Mouse (Mus musculus) midbrain, postnatal 0 days (tissue): ENCODE measurements around the gene 4930402H24Rik. TPM values are rescaled to one million over a fixed set of nuclear protein-coding genes. Genes with fewer than 3 reads are reported as not detected.

Source experiments
- ATAC-seq: fragments of 200-750 bp; cut with Nextera tagmentation; 2 replicates; pipeline ENCODE4 v1.8.0; 2017; ENCODE audit warnings: moderate number of reproducible peaks, mild to moderate bottlenecking, moderate TSS enrichment, moderate library complexity; ENCODE audit not compliant: low FRiP score
- DNase-seq: peaks from one replicate; pipeline ENCODE4 v3.0.0-alpha.2; 2015; ENCODE audit warnings: low spot score
- H3K27ac ChIP-seq: fragments of 300-500 bp; sonication (generic); 2 replicates; pipeline ENCODE4 v1.5.1; 2014; ENCODE audit warnings: low read depth, mild to moderate bottlenecking, low read length, mixed read lengths
- H3K27me3 ChIP-seq: fragments of 300-500 bp; sonication (generic); 2 replicates; pipeline ENCODE4 v1.6.1; 2014; ENCODE audit warnings: low read length, control low read depth, mixed read lengths; ENCODE audit not compliant: insufficient read depth
- H3K36me3 ChIP-seq: fragments of 300-500 bp; sonication (generic); 2 replicates; pipeline ENCODE4 v1.6.1; 2014; ENCODE audit warnings: low read length, control low read depth, mixed read lengths; ENCODE audit not compliant: insufficient read depth
- H3K4me1 ChIP-seq: fragments of 300-500 bp; sonication (generic); 2 replicates; pipeline ENCODE4 v1.6.1; 2014; ENCODE audit warnings: mild to moderate bottlenecking, control low read depth, antibody characterized with exemption, low read length, mixed read lengths; ENCODE audit not compliant: insufficient read depth
- H3K4me2 ChIP-seq: fragments of 300-500 bp; sonication (generic); 2 replicates; pipeline ENCODE4 v1.6.1; 2014; ENCODE audit warnings: low read depth, mild to moderate bottlenecking, low read length, mixed read lengths; ENCODE audit not compliant: poor library complexity, severe bottlenecking
- H3K4me3 ChIP-seq: fragments of 300-500 bp; sonication (generic); 2 replicates; pipeline ENCODE4 v1.5.1; 2014; ENCODE audit warnings: low read depth, mild to moderate bottlenecking, low read length, moderate library complexity
- H3K9ac ChIP-seq: fragments of 300-500 bp; sonication (generic); replicated peaks from 2 replicates; pipeline ENCODE4 v1.6.1; 2014; ENCODE audit warnings: mild to moderate bottlenecking, low read length, moderate library complexity, mixed read lengths; ENCODE audit not compliant: poor library complexity, severe bottlenecking
- H3K9me3 ChIP-seq: fragments of 300-500 bp; sonication (generic); 2 replicates; pipeline ENCODE4 v1.6.1; 2016; ENCODE audit warnings: low read length, control low read depth
- CTCF ChIP-seq: IDR thresholded peaks from 2 replicates; pipeline ENCODE4 v1.5.1; 2016; ENCODE audit warnings: antibody characterized with exemption, mild to moderate bottlenecking
- WGBS: fragments of 180-500 bp; shearing (Covaris S2); extraction: QIAGEN DNeasy Blood & Tissue Kit; methylation state at CpG from one replicate; pipeline ENCODE4 v1.1.7; 2014; 5-methylcytosine and 5-hydroxymethylcytosine counted together
- polyA plus RNA-seq: library from polyadenylated mRNA; unstranded; fragments of >200 nt; fragmentation: Nextera tagmentation; extraction: Ambion mirVana; gene quantifications from 2 replicates; pipeline ENCODE4 v1.2.1, GENCODE M21; 2015
- total RNA-seq: library from RNA; depleted of rRNA; stranded (reverse); fragments of >200 nt; gene quantifications from 2 replicates; pipeline ENCODE4 v1.2.3, GENCODE M21; 2014

4930402H24Rik gene
- total and polyA plus RNA-seq, 2 experiments from 2014 or later = 58.1 to 200 TPM

- no peak overlapping the region for H3K4me2 ChIP-seq
- H3K9me3 ChIP-seq = no peaks in the 10 kb centered on the region
- 83% methylated on average over 1 of the region's 1 CpGs for WGBS
- no peak overlapping the region for H3K27ac ChIP-seq
- H3K36me3 ChIP-seq = peaks cover 69% of the 10 kb centered on the region
- TF ChIP-seq CTCF = no peak
- H3K4me1 ChIP-seq = no peaks in the 10 kb centered on the region
- H3K9ac ChIP-seq = no peak overlapping the region
- no peak overlapping the region for H3K4me3 ChIP-seq
- no peaks in the 10 kb centered on the region for H3K27me3 ChIP-seq
- ATAC-seq (no peak), DNase-seq (no peak)
Measured at GRCm38 (mm10) chr2:130779935-130780334, 126.3 kb downstream of the 4930402H24Rik start.

GRCm38 (mm10) chr2:130776610-130777009 is 129.6 kb downstream of the 4930402H24Rik start:
- no peak for TF ChIP-seq CTCF

GRCm38 (mm10) chr2:130767483-130767882 is 138.7 kb downstream of the 4930402H24Rik start:
- no peak for ATAC-seq
- H3K27ac ChIP-seq = no peak overlapping the region
- H3K4me2 ChIP-seq = no peak overlapping the region
- DNase-seq = peak; percentile 24
- no peak overlapping the region for H3K9ac ChIP-seq
- H3K4me3 ChIP-seq = no peak overlapping the region
- 54% methylated on average over 2 of the region's 2 CpGs for WGBS
- no peaks in the 10 kb centered on the region for H3K4me1 ChIP-seq
- TF ChIP-seq CTCF = no peak; the same call in 1 of the 2 replicates
- H3K27me3 ChIP-seq = no peaks in the 10 kb centered on the region
- H3K36me3 ChIP-seq = peaks cover 73% of the 10 kb centered on the region
- no peaks in the 10 kb centered on the region for H3K9me3 ChIP-seq

More at GRCm38 (mm10) chr2:130776610-130777009, 129.6 kb downstream of the 4930402H24Rik start:
- no peaks in the 10 kb centered on the region for H3K27me3 ChIP-seq
- H3K36me3 ChIP-seq = peaks cover 65% of the 10 kb centered on the region
- H3K4me2 ChIP-seq = no peak overlapping the region
- DNase-seq (no peak), ATAC-seq (no peak)
- H3K9ac ChIP-seq = no peak overlapping the region
- H3K4me1 ChIP-seq = no peaks in the 10 kb centered on the region
- H3K4me3 ChIP-seq = no peak overlapping the region
- 81% methylated on average over 7 of the region's 7 CpGs for WGBS
- H3K27ac ChIP-seq = no peak overlapping the region
- no peaks in the 10 kb centered on the region for H3K9me3 ChIP-seq

- Histone ChIP-seq H3K4me2 (no peak overlapping the region), H3K27ac (no peak overlapping the region), H3K27me3 (no peaks in the 10 kb centered on the region), H3K9ac (no peak overlapping the region), H3K4me3 (no peak overlapping the region), H3K36me3 (peaks cover 78% of the 10 kb centered on the region), H3K9me3 (no peaks in the 10 kb centered on the region), H3K4me1 (no peaks in the 10 kb centered on the region)
- TF ChIP-seq CTCF = no peak
- no peak for ATAC-seq
- DNase-seq = no peak
- WGBS = 95% methylated on average over 3 of the region's 3 CpGs
Measured at GRCm38 (mm10) chr2:130765396-130765795, 140.8 kb downstream of the 4930402H24Rik start.

GRCm38 (mm10) chr2:130760876-130761275 is 145.3 kb downstream of the 4930402H24Rik start:
- Histone ChIP-seq H3K9me3 (no peaks in the 10 kb centered on the region), H3K4me1 (no peaks in the 10 kb centered on the region), H3K4me2 (no peak overlapping the region), H3K9ac (no peak overlapping the region), H3K27ac (no peak overlapping the region), H3K4me3 (no peak overlapping the region), H3K27me3 (no peaks in the 10 kb centered on the region), H3K36me3 (peaks cover 49% of the 10 kb centered on the region)
- 70% methylated on average over 6 of the region's 6 CpGs for WGBS
- no peak for DNase-seq
- ATAC-seq = no peak
- no peak for TF ChIP-seq CTCF

GRCm38 (mm10) chr2:130755061-130755607 is 151.1 kb downstream of the 4930402H24Rik start:
- no peaks in the 10 kb centered on the region for H3K4me1 ChIP-seq
- TF ChIP-seq CTCF = no peak
- DNase-seq = no peak
- H3K27ac ChIP-seq = no peak overlapping the region
- no peak for ATAC-seq
- no peak overlapping the region for H3K9ac ChIP-seq
- no peak overlapping the region for H3K4me3 ChIP-seq
- H3K27me3 ChIP-seq = no peaks in the 10 kb centered on the region
- H3K9me3 ChIP-seq = no peaks in the 10 kb centered on the region
- H3K36me3 ChIP-seq = peaks cover 5% of the 10 kb centered on the region; the same call in 1 of the 2 replicates
- H3K4me2 ChIP-seq = no peak overlapping the region
- WGBS = 61% methylated on average over 7 of the region's 7 CpGs
